Mouse (Mus musculus) heart, embryonic 14.5 days (tissue): Measurements from ENCODE around the gene Tcte1. TPM values are rescaled to one million over a fixed set of nuclear protein-coding genes. Genes with fewer than 3 reads are reported as not detected.

Source experiments
- ATAC-seq: fragments of 200-750 bp; cut with Nextera tagmentation; 2 replicates; pipeline ENCODE4 v1.8.0; 2017; ENCODE audit warnings: low read depth, moderate TSS enrichment; ENCODE audit not compliant: insufficient number of reproducible peaks, insufficient read depth, low FRiP score
- H3K27ac ChIP-seq, 2 experiments: fragments of 200-500 bp in 1 of 2; fragments of 300-500 bp in 1 of 2; sonication (generic) in 1 of 2; replicated peaks in 1 of 2; 2 replicates each; pipeline ENCODE4 v1.5.1; 2012 to 2014; ENCODE audit warnings: low read depth in 2 of 2, low read length in 2 of 2, control low read depth in 1 of 2, mild to moderate bottlenecking in 1 of 2, mixed read lengths in 1 of 2; ENCODE audit not compliant: control insufficient read depth in 1 of 2, insufficient read depth in 1 of 2
- H3K27me3 ChIP-seq: fragments of 300-500 bp; sonication (generic); 2 replicates; pipeline ENCODE4 v1.6.1; 2014; ENCODE audit warnings: mild to moderate bottlenecking, low read length, control low read depth; ENCODE audit not compliant: control insufficient read depth, insufficient read depth
- H3K36me3 ChIP-seq: fragments of 300-500 bp; sonication (generic); 2 replicates; pipeline ENCODE4 v1.6.1; 2014; ENCODE audit warnings: mild to moderate bottlenecking, control low read depth, low read length, mixed read lengths; ENCODE audit not compliant: control insufficient read depth, insufficient read depth
- H3K4me1 ChIP-seq, 2 experiments: fragments of 200-500 bp in 1 of 2; fragments of 300-500 bp in 1 of 2; sonication (generic) in 1 of 2; 2 replicates each; pipeline ENCODE4 v1.6.1; 2012 to 2014; ENCODE audit warnings: low read length in 2 of 2, control low read depth in 1 of 2, mixed read lengths in 1 of 2; ENCODE audit not compliant: control insufficient read depth in 2 of 2, insufficient read depth in 2 of 2
- H3K4me2 ChIP-seq: fragments of 300-500 bp; sonication (generic); 2 replicates; pipeline ENCODE4 v1.6.1; 2014; ENCODE audit warnings: mild to moderate bottlenecking, low read length
- H3K4me3 ChIP-seq, 2 experiments: fragments of 200-500 bp in 1 of 2; fragments of 300-500 bp in 1 of 2; sonication (generic) in 1 of 2; 2 replicates each; pipeline ENCODE4 v1.5.1; 2012 to 2014; ENCODE audit warnings: low read length in 2 of 2, mild to moderate bottlenecking in 2 of 2, control low read depth in 1 of 2, low read depth in 1 of 2, moderate library complexity in 1 of 2; ENCODE audit not compliant: control insufficient read depth in 1 of 2, insufficient read depth in 1 of 2
- H3K9ac ChIP-seq: fragments of 300-500 bp; sonication (generic); 2 replicates; pipeline ENCODE4 v1.6.1; 2014; ENCODE audit warnings: mild to moderate bottlenecking, low read length
- H3K9me3 ChIP-seq: fragments of 300-500 bp; sonication (generic); 2 replicates; pipeline ENCODE4 v1.6.1; 2016; ENCODE audit warnings: low read length, control low read depth; ENCODE audit not compliant: control insufficient read depth
- WGBS: fragments of 180-500 bp; shearing (Covaris S2); extraction: QIAGEN DNeasy Blood & Tissue Kit; methylation state at CpG from one replicate; pipeline ENCODE4 v1.1.7; 2014; 5-methylcytosine and 5-hydroxymethylcytosine counted together
- polyA plus RNA-seq: library from polyadenylated mRNA; unstranded; fragments of >200 nt; fragmentation: Nextera tagmentation; extraction: Ambion mirVana; gene quantifications from 2 replicates; pipeline ENCODE4 v1.2.1, GENCODE M21; 2014

The Tcte1 gene
- polyA plus RNA-seq, 1 experiment from 2014 or later: 0.28 TPM

GRCm38 (mm10) chr17:45515204-45515726 lies 8.0 kb upstream of the Tcte1 start:
- Histone ChIP-seq H3K9me3 (no peaks in the 10 kb centered on the region), H3K36me3 (peaks cover 51% of the 10 kb centered on the region), H3K4me3 (no peak overlapping the region), H3K27ac (no peak overlapping the region), H3K4me2 (no peak overlapping the region), H3K4me1 (peaks cover 3% of the 10 kb centered on the region in 2 experiments; a peak in 2 of 4 replicates), H3K27me3 (no peaks in the 10 kb centered on the region), H3K9ac (no peak overlapping the region)
- WGBS: 40% methylated on average over 15 of the region's 15 CpGs
- ATAC-seq: no peak

- H3K9me3 ChIP-seq: no peaks in the 10 kb centered on the region
- H3K4me2 ChIP-seq: no peak overlapping the region
- peaks cover 53% of the 10 kb centered on the region for H3K36me3 ChIP-seq
- WGBS: 72% methylated on average over 10 of the region's 10 CpGs
- H3K4me3 ChIP-seq: no peak overlapping the region
- H3K27ac ChIP-seq: no peak overlapping the region
- H3K4me1 ChIP-seq: peaks cover 3 to 8% of the 10 kb centered on the region in 2 experiments
- no peaks in the 10 kb centered on the region for H3K27me3 ChIP-seq
- ATAC-seq: no peak
- H3K9ac ChIP-seq: no peak overlapping the region
Observed at GRCm38 (mm10) chr17:45515806-45516205, 7.4 kb upstream of the Tcte1 start.

- Histone ChIP-seq H3K4me3 (no peak overlapping the region), H3K4me2 (no peak overlapping the region), H3K27ac (no peak overlapping the region), H3K4me1 (peaks cover 6 to 10% of the 10 kb centered on the region in 2 experiments), H3K27me3 (no peaks in the 10 kb centered on the region), H3K9ac (no peak overlapping the region), H3K36me3 (peaks cover 48% of the 10 kb centered on the region), H3K9me3 (no peaks in the 10 kb centered on the region)
- no peak for ATAC-seq
- WGBS: 25% methylated on average over 8 of the region's 8 CpGs
Observed at GRCm38 (mm10) chr17:45516488-45516887, 6.7 kb upstream of the Tcte1 start.

- no peak overlapping the region for H3K9ac ChIP-seq
- H3K4me2 ChIP-seq: no peak overlapping the region
- no peak overlapping the region for H3K27ac ChIP-seq
- peaks cover 43% of the 10 kb centered on the region for H3K36me3 ChIP-seq
- no peak overlapping the region for H3K4me3 ChIP-seq
- no peaks in the 10 kb centered on the region for H3K27me3 ChIP-seq
- WGBS: 90% methylated on average over 21 of the region's 21 CpGs
- H3K9me3 ChIP-seq: no peaks in the 10 kb centered on the region
- peaks cover 7 to 13% of the 10 kb centered on the region in 2 experiments for H3K4me1 ChIP-seq
- ATAC-seq: no peak
Observed at GRCm38 (mm10) chr17:45517135-45517534, 6.1 kb upstream of the Tcte1 start.

- no peaks in the 10 kb centered on the region for H3K27me3 ChIP-seq
- H3K4me1 ChIP-seq: peaks cover 13 to 18% of the 10 kb centered on the region in 2 experiments
- H3K9me3 ChIP-seq: no peaks in the 10 kb centered on the region
- no peak overlapping the region for H3K4me2 ChIP-seq
- H3K9ac ChIP-seq: no peak overlapping the region
- H3K4me3 ChIP-seq: no peak overlapping the region
- no peak for ATAC-seq
- WGBS: 88% methylated on average over 25 of the region's 28 CpGs
- no peak overlapping the region for H3K27ac ChIP-seq
- H3K36me3 ChIP-seq: peaks cover 43% of the 10 kb centered on the region
Observed at GRCm38 (mm10) chr17:45517549-45518215, 5.6 kb upstream of the Tcte1 start.

- ATAC-seq: no peak
- Histone ChIP-seq H3K9me3 (no peaks in the 10 kb centered on the region), H3K4me2 (no peak overlapping the region), H3K4me3 (no peak overlapping the region), H3K27ac (no peak overlapping the region), H3K9ac (no peak overlapping the region), H3K27me3 (peaks cover under 1% of the 10 kb centered on the region; the same call in 1 of the 2 replicates), H3K36me3 (peaks cover 43% of the 10 kb centered on the region), H3K4me1 (peaks cover 20 to 27% of the 10 kb centered on the region in 2 experiments)
- WGBS: 81% methylated on average over 11 of the region's 12 CpGs
Observed at GRCm38 (mm10) chr17:45518766-45519475, 4.3 kb upstream of the Tcte1 start.

GRCm38 (mm10) chr17:45520136-45520535 lies 3.1 kb upstream of the Tcte1 start:
- Histone ChIP-seq H3K27ac (no peak overlapping the region), H3K9me3 (no peaks in the 10 kb centered on the region), H3K4me1 (peaks cover 20 to 27% of the 10 kb centered on the region in 2 experiments), H3K4me2 (no peak overlapping the region), H3K9ac (no peak overlapping the region), H3K36me3 (peaks cover 43% of the 10 kb centered on the region), H3K27me3 (peaks cover 12% of the 10 kb centered on the region), H3K4me3 (no peak overlapping the region)
- 69% methylated on average over 11 of the region's 11 CpGs for WGBS
- ATAC-seq: no peak
